Mouse (Mus musculus): Measurements from ENCODE around the gene Uvrag.

DNA sequence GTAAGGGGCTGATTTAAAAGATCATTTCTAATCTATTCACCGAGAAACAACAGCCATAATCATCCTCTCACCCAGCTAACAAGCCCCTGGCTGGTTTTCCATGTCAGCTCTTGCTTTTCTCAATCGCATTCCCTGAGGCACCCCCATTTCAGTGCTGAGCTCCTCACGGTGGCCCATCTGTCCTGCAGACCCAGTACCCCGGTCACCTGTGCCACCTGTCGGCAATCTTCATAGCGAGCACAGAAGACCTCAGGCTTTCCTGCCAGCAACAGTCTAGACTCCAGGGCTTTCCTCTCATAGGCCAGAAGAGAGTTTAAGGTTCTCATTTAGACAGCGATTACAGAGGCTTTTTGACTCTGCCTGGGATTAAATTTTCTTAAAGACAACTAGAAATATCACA is 115.7 kb downstream of the Uvrag start:
- no peak for TF ChIP-seq CTCF (IDR thresholded peaks at IDR 0.05; ENCODE audit: borderline replicate concordance, extremely low read depth, insufficient read depth, insufficient read length)
- no peak for TF ChIP-seq POLR2A (IDR thresholded peaks at IDR 0.05; ENCODE audit: borderline replicate concordance, extremely low read depth, insufficient read depth, insufficient read length, poor library complexity, severe bottlenecking)

Data from brain, embryonic 14.5 days (tissue).